Mouse (Mus musculus) thymus, postnatal 0 days (tissue): ENCODE results near the gene En2. TPM values are rescaled to one million over a fixed set of nuclear protein-coding genes. Genes with fewer than 3 reads are reported as not detected.

Experiments used
- polyA plus RNA-seq: library from polyadenylated mRNA; unstranded; fragments of >200 nt; fragmentation: Nextera tagmentation; extraction: Ambion mirVana; gene quantifications from 2 replicates; pipeline ENCODE4 v1.2.1, GENCODE M21; 2015

Gene En2
- polyA plus RNA-seq, 1 experiment from 2014 or later: not detected

Other genes with a start within 250 kb of the En2 start
- gene Insig1, start 94.3 kb upstream of the En2 start, polyA plus RNA-seq: 46.5 and 47.5 TPM in 2 replicates
- gene Cnpy1, start 80.1 kb downstream of the En2 start, polyA plus RNA-seq: 0.10 TPM in 1 of 2 replicates, not detected in the other
- gene Rbm33, start 151.4 kb downstream of the En2 start, polyA plus RNA-seq: 9.0 and 12.5 TPM in 2 replicates